ENCODE assay signal across 16 mouse cellular contexts in genomic region chr10:94043908-94044307, GRCm38 (mm10).
"Had no signal": no experiment of that assay in that cellular context is flagged by ENCODE, and none has a peak within 500 bp of the region (broad histone marks: within the 10 kb centered on the region; RNA-seq: fewer than 3 reads in every experiment).

No protein-coding gene starts in this region.

- H3K27ac ChIP-seq: left cerebral cortex, adult 2 months; limb, embryonic 10.5 days; liver, embryonic 15.5 days; stomach, embryonic 15.5 days had no signal

- H3K4me2 ChIP-seq: liver, embryonic 11.5 days; liver, embryonic 15.5 days; stomach, embryonic 15.5 days had no signal

- H3K9ac ChIP-seq: liver, embryonic 15.5 days; stomach, embryonic 15.5 days had no signal

- H3K9me3 ChIP-seq: limb, embryonic 10.5 days; liver, embryonic 15.5 days; stomach, embryonic 15.5 days had no signal

- H3K36me3 ChIP-seq: stomach, embryonic 15.5 days had no signal

- H3K4me3 ChIP-seq: left cerebral cortex, adult 2 months; limb, embryonic 10.5 days; liver, embryonic 15.5 days; stomach, embryonic 15.5 days had no signal

- ATAC-seq: lung, postnatal 0 days; midbrain, embryonic 16.5 days had no signal

- DNase-seq: kidney, adult 18-20 months; kidney, postnatal 10 days; kidney, postnatal 4 days; lung, adult 2 months; lung, postnatal 36 days; right cerebral cortex, postnatal 4 days; spleen, adult 18-20 months; thymus, adult 2 months; thymus, postnatal 25 days had no signal

- H3K27me3 ChIP-seq: liver, embryonic 15.5 days; stomach, embryonic 15.5 days had no signal
